Comparison of ENCODE assay signal across 19 mouse cellular contexts in genomic region chr8:12175496-12175895, GRCm38 (mm10).
DNase-seq lines count a peak whose midpoint lies in the region; ATAC-seq lines count a peak whose summit lies in the region.
"Had no signal": no experiment of that assay in that cellular context is flagged by ENCODE, and none has a peak within 500 bp of the region (broad histone marks: within the 10 kb centered on the region; RNA-seq: fewer than 3 reads in every experiment).

No protein-coding gene starts in this region.

- peaks cover 18% of the 10 kb centered on the region for H3K4me1 ChIP-seq in forebrain, embryonic 14.5 days (ENCODE audit: control insufficient read depth, insufficient read depth, low read length)
- no peaks in the 10 kb centered on the region for H3K4me1 ChIP-seq in forebrain, embryonic 11.5 days (replicated peaks; ENCODE audit: control insufficient read depth, insufficient read depth, low read length)
- peaks cover 8% of the 10 kb centered on the region; the same call in 1 of the 2 replicates for H3K4me1 ChIP-seq in hindbrain, embryonic 16.5 days (ENCODE audit: control insufficient read depth, insufficient read depth, low read depth, low read length)
- H3K4me1 ChIP-seq in midbrain, embryonic 15.5 days: peaks cover 19% of the 10 kb centered on the region; the same call in 1 of the 2 replicates
- H3K4me1 ChIP-seq: intestine, embryonic 15.5 days had no signal

- WGBS in forebrain, embryonic 14.5 days: 36% methylated on average over 13 of the region's 13 CpGs
- 86% methylated on average over 13 of the region's 13 CpGs for WGBS in forebrain, embryonic 11.5 days
- WGBS in hindbrain, embryonic 16.5 days: 40% methylated on average over 13 of the region's 13 CpGs
- 73% methylated on average over 13 of the region's 13 CpGs for WGBS in midbrain, embryonic 15.5 days

- ATAC-seq in forebrain, embryonic 14.5 days: peak; percentile 31; the same call in 1 of the 2 replicates
- ATAC-seq in forebrain, embryonic 11.5 days (replicated peaks; ENCODE audit: low FRiP score): no peak
- peak; percentile 44; the same call in 1 of the 2 replicates for ATAC-seq in hindbrain, embryonic 16.5 days
- no peak for ATAC-seq in midbrain, embryonic 15.5 days (replicated peaks)
- ATAC-seq: intestine, embryonic 15.5 days; midbrain, embryonic 13.5 days had no signal

- no peak overlapping the region for H3K4me2 ChIP-seq in forebrain, embryonic 14.5 days (ENCODE audit: low read length)
- H3K4me2 ChIP-seq in forebrain, embryonic 11.5 days (ENCODE audit: low read depth, low read length, severe bottlenecking): no peak overlapping the region
- 0 out of 2 replicates have a peak overlapping the region, but pooled peaks have one; percentile 1 for H3K4me2 ChIP-seq in hindbrain, embryonic 16.5 days (ENCODE audit: low read length)
- H3K4me2 ChIP-seq in midbrain, embryonic 15.5 days: no peak overlapping the region
- H3K4me2 ChIP-seq: heart, embryonic 11.5 days; intestine, embryonic 15.5 days; liver, embryonic 11.5 days; midbrain, embryonic 13.5 days had no signal

- no peaks in the 10 kb centered on the region for H3K9me3 ChIP-seq in forebrain, embryonic 14.5 days (replicated peaks; ENCODE audit: control insufficient read depth, low read length)
- H3K9me3 ChIP-seq in forebrain, embryonic 11.5 days (ENCODE audit: control insufficient read depth, low read length): no peaks in the 10 kb centered on the region
- no peaks in the 10 kb centered on the region for H3K9me3 ChIP-seq in hindbrain, embryonic 16.5 days (ENCODE audit: control insufficient read depth, low read length)
- H3K9me3 ChIP-seq in midbrain, embryonic 15.5 days: no peaks in the 10 kb centered on the region
- H3K9me3 ChIP-seq: embryonic facial prominence, embryonic 10.5 days; intestine, embryonic 15.5 days; midbrain, embryonic 13.5 days had no signal

- H3K27me3 ChIP-seq in forebrain, embryonic 14.5 days (replicated peaks; ENCODE audit: control insufficient read depth, insufficient read depth, low read length): no peaks in the 10 kb centered on the region
- peaks cover 3% of the 10 kb centered on the region; the same call in 1 of the 2 replicates for H3K27me3 ChIP-seq in forebrain, embryonic 11.5 days (ENCODE audit: control insufficient read depth, insufficient read depth, low read length)
- 0 out of 2 replicates have a peak, but pooled peaks cover 2% of the 10 kb centered on the region for H3K27me3 ChIP-seq in hindbrain, embryonic 16.5 days (replicated peaks; ENCODE audit: control insufficient read depth, insufficient read depth, low read length)
- no peaks in the 10 kb centered on the region for H3K27me3 ChIP-seq in midbrain, embryonic 15.5 days (replicated peaks)
- H3K27me3 ChIP-seq: intestine, embryonic 15.5 days had no signal

- H3K27ac ChIP-seq in forebrain, embryonic 14.5 days (ENCODE audit: low read depth, low read length): no peak overlapping the region
- no peak overlapping the region for H3K27ac ChIP-seq in forebrain, embryonic 11.5 days (ENCODE audit: low read depth, low read length)
- no peak overlapping the region for H3K27ac ChIP-seq in hindbrain, embryonic 16.5 days (ENCODE audit: low read depth, low read length)
- no peak overlapping the region for H3K27ac ChIP-seq in midbrain, embryonic 15.5 days
- H3K27ac ChIP-seq: embryonic facial prominence, embryonic 10.5 days; gastrocnemius, adult 2 months; intestine, embryonic 15.5 days; midbrain, embryonic 13.5 days had no signal

- peak; percentile 72 for DNase-seq in forebrain, embryonic 14.5 days (ENCODE audit: low spot score)
- no peak for DNase-seq in forebrain, embryonic 11.5 days (ENCODE audit: low spot score)
- peak; percentile 35 for DNase-seq in left cerebral cortex, postnatal 4 days
- no peak for DNase-seq in left cerebral cortex, adult 18-20 months (ENCODE audit: low spot score in 2 of 2)
- DNase-seq in brain, adult 2 months (ENCODE audit: low read depth, low spot score): peak; percentile 22
- DNase-seq: adrenal gland, postnatal 14 days; cerebellum, adult 18-20 months; gastrocnemius, adult 2 months; layer of hippocampus, adult 9-11 months; lung, adult 18-20 months; lung, postnatal 14 days; thymus, postnatal 25 days had no signal

- intact Hi-C loops in left cerebral cortex, postnatal 4 days (cut with DNase I): no loop called here

- H3K9ac ChIP-seq in forebrain, embryonic 14.5 days (ENCODE audit: low read length): no peak overlapping the region
- H3K9ac ChIP-seq in forebrain, embryonic 11.5 days (ENCODE audit: low read length): no peak overlapping the region
- no peak overlapping the region for H3K9ac ChIP-seq in hindbrain, embryonic 16.5 days (ENCODE audit: low read depth, low read length)
- no peak overlapping the region for H3K9ac ChIP-seq in midbrain, embryonic 15.5 days
- H3K9ac ChIP-seq: intestine, embryonic 15.5 days; midbrain, embryonic 13.5 days had no signal

- no peaks in the 10 kb centered on the region for H3K36me3 ChIP-seq in forebrain, embryonic 14.5 days (ENCODE audit: control insufficient read depth, insufficient read depth, low read length)
- H3K36me3 ChIP-seq in forebrain, embryonic 11.5 days (ENCODE audit: control insufficient read depth, insufficient read depth, low read length): no peaks in the 10 kb centered on the region
- no peaks in the 10 kb centered on the region for H3K36me3 ChIP-seq in hindbrain, embryonic 16.5 days (ENCODE audit: control insufficient read depth, insufficient read depth, low read length)
- H3K36me3 ChIP-seq in midbrain, embryonic 15.5 days (replicated peaks): no peaks in the 10 kb centered on the region
- H3K36me3 ChIP-seq: embryonic facial prominence, embryonic 10.5 days; intestine, embryonic 15.5 days; midbrain, embryonic 13.5 days had no signal

- H3K4me3 ChIP-seq in forebrain, embryonic 14.5 days (ENCODE audit: low read depth, low read length): no peak overlapping the region
- no peak overlapping the region for H3K4me3 ChIP-seq in forebrain, embryonic 11.5 days (ENCODE audit: low read depth, low read length)
- H3K4me3 ChIP-seq in hindbrain, embryonic 16.5 days (ENCODE audit: low read length): no peak overlapping the region
- no peak overlapping the region for H3K4me3 ChIP-seq in midbrain, embryonic 15.5 days
- H3K4me3 ChIP-seq: embryonic facial prominence, embryonic 10.5 days; gastrocnemius, adult 2 months; intestine, embryonic 15.5 days; midbrain, embryonic 13.5 days had no signal

Comparison
In these comparisons a context has a peak if more than half of its experiments do, and no peak if none do; other contexts are left out.
1. ATAC-seq: peak in forebrain, embryonic 14.5 days (single experiment) and hindbrain, embryonic 16.5 days (single experiment); none in forebrain, embryonic 11.5 days (single experiment) and midbrain, embryonic 15.5 days (single experiment).
2. DNase-seq: peak in forebrain, embryonic 14.5 days (single experiment), left cerebral cortex, postnatal 4 days (single experiment) and brain, adult 2 months (single experiment); none in forebrain, embryonic 11.5 days (single experiment) and left cerebral cortex, adult 18-20 months (0 of 2).